Mouse (Mus musculus): ENCODE measurements around the gene Pxdn. TPM values are rescaled to one million over a fixed set of nuclear protein-coding genes. Genes with fewer than 3 reads are reported as not detected.

Pxdn gene
- total and polyA plus RNA-seq, 3 experiments, result 28.7 to 69.4 (median 41.0) TPM

- H3K27me3 ChIP-seq (ENCODE audit: control insufficient read depth, insufficient read depth, low read length), result no peaks in the 10 kb centered on the region
Observed at GRCm38 (mm10) chr12:29965016-29965415, 27.6 kb downstream of the Pxdn start.

DNA sequence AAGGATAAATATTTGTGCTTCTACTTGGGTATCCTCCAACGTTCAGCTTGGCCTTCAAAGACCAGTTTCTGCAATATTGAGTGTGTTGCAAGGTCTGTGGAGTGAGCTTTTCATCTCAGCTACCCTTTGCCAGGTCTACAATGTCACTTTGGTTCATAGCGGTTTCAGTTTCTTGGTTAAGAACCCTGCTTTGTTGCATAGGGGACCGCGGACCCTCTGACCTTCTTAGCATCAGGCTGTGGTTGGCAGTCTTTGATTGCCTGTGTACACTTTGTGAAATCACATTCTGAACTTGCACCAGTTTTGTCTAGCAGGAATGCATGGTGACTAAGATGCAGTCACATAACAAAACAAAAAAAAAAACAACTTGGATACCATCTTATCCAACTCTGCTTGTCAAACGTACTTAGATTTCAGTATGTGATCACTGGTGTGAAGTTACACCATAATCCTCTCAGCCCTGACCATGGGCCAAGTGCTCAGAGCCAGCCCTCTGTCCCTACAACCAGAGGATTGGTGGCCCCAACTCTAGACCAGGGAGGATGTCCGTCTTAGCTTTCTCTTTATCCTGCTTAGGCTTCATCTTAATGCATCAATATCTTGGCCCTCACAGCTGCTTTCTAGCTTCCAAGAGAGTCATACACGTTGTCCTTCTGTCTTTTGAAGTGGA is 34.5 kb downstream of the Pxdn start:
- DNase-seq, result no peak
- Histone ChIP-seq H3K27me3 (ENCODE audit: control insufficient read depth, insufficient read depth, low read length) (no peaks in the 10 kb centered on the region), H3K79me2 (replicated peaks; ENCODE audit: control insufficient read depth, insufficient read depth, low read length) (no peaks in the 10 kb centered on the region), H3K27ac (peak overlapping the region; percentile 2; the same call in 1 of the 2 replicates), H3K9ac (ENCODE audit: low read depth, low read length) (no peak overlapping the region), H3K4me3 (no peak overlapping the region), H3K4me1 (ENCODE audit: control insufficient read depth, insufficient read depth, low read length) (peaks cover 14% of the 10 kb centered on the region), H3K36me3 (ENCODE audit: control insufficient read depth, insufficient read depth, low read length) (peaks cover 16% of the 10 kb centered on the region)
- intact Hi-C loops (cut with DNase I), result loop anchor here (2.0 kb wide), 1 partner anchor 43 kb away; no protein-coding TSS in a partner anchor
- WGBS, result 56% methylated on average over 7 of the region's 7 CpGs
- TF ChIP-seq POLR2A (IDR thresholded peaks at IDR 0.05; ENCODE audit: insufficient read depth, low read depth, low read length), result no peak
- TF ChIP-seq EP300 (IDR thresholded peaks at IDR 0.05; ENCODE audit: insufficient read depth, low read depth, low read length), result no peak
- TF ChIP-seq CTCF (IDR thresholded peaks at IDR 0.05), result no peak

More at GRCm38 (mm10) chr12:29965016-29965415, 27.6 kb downstream of the Pxdn start:
- H3K4me1 ChIP-seq (ENCODE audit: control insufficient read depth, insufficient read depth, low read length), result peaks cover 18% of the 10 kb centered on the region
- H3K36me3 ChIP-seq (ENCODE audit: control insufficient read depth, insufficient read depth, low read length), result peaks cover 11% of the 10 kb centered on the region
- TF ChIP-seq POLR2A (IDR thresholded peaks at IDR 0.05; ENCODE audit: insufficient read depth, low read depth, low read length) (no peak), EP300 (IDR thresholded peaks at IDR 0.05; ENCODE audit: insufficient read depth, low read depth, low read length) (no peak), CTCF (IDR thresholded peaks at IDR 0.05) (no peak)
- H3K27ac ChIP-seq, result no peak overlapping the region; the same call in 1 of the 2 replicates
- H3K4me3 ChIP-seq, result no peak overlapping the region
- 73% methylated on average over 6 of the region's 6 CpGs for WGBS
- intact Hi-C loops (cut with DNase I), result no loop called here
- no peak overlapping the region for H3K9ac ChIP-seq (ENCODE audit: low read depth, low read length)
- H3K79me2 ChIP-seq (replicated peaks; ENCODE audit: control insufficient read depth, insufficient read depth, low read length), result peaks cover 2% of the 10 kb centered on the region; the same call in 1 of the 2 replicates
- DNase-seq, result no peak

DNA sequence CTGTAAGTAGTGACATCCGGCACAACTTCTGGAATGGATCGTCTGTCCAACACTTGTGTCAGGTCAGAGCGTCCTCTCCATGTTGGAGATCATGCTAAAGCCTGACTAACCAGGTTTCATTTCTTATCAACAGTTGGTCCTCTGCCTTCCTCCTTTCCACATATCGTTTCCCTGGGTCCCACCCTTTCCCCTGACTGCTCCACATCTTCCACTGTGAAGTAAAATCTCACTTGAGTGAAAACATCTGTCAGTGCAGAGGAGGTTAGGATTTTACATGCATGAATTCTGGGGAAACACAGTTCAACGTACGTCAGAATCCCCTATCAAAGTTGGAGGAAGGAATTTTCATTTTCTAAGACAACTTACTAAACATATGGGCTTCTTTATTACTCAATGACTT is 35.1 kb downstream of the Pxdn start:
- 26% methylated on average over 6 of the region's 6 CpGs for WGBS

GRCm38 (mm10) chr12:29980076-29980475 is 42.7 kb downstream of the Pxdn start:
- no peaks in the 10 kb centered on the region for H3K27me3 ChIP-seq (ENCODE audit: control insufficient read depth, insufficient read depth, low read length)
- WGBS, result 75% methylated on average over 8 of the region's 8 CpGs
- peak in 1 of 2 experiments; percentile 52 for DNase-seq
- H3K4me1 ChIP-seq (ENCODE audit: control insufficient read depth, insufficient read depth, low read length), result peaks cover 1% of the 10 kb centered on the region; the same call in 1 of the 2 replicates
- no peak overlapping the region for H3K27ac ChIP-seq
- no peaks in the 10 kb centered on the region for H3K79me2 ChIP-seq (replicated peaks; ENCODE audit: control insufficient read depth, insufficient read depth, low read length)
- H3K4me3 ChIP-seq, result no peak overlapping the region
- intact Hi-C loops (cut with DNase I), result no loop called here
- H3K9ac ChIP-seq (ENCODE audit: low read depth, low read length), result no peak overlapping the region
- peaks cover 3% of the 10 kb centered on the region; the same call in 1 of the 2 replicates for H3K36me3 ChIP-seq (ENCODE audit: control insufficient read depth, insufficient read depth, low read length)
- TF ChIP-seq EP300 (IDR thresholded peaks at IDR 0.05; ENCODE audit: insufficient read depth, low read depth, low read length), result no peak
- TF ChIP-seq POLR2A (IDR thresholded peaks at IDR 0.05; ENCODE audit: insufficient read depth, low read depth, low read length), result no peak
- TF ChIP-seq CTCF (IDR thresholded peaks at IDR 0.05), result no peak

More for the DNA sequence above, 35.1 kb downstream of the Pxdn start:
- DNase-seq, result no peak
- Histone ChIP-seq H3K4me3 (no peak overlapping the region), H3K27ac (peak overlapping the region; percentile 2; the same call in 1 of the 2 replicates), H3K79me2 (replicated peaks; ENCODE audit: control insufficient read depth, insufficient read depth, low read length) (no peaks in the 10 kb centered on the region), H3K4me1 (ENCODE audit: control insufficient read depth, insufficient read depth, low read length) (peaks cover 14% of the 10 kb centered on the region), H3K27me3 (ENCODE audit: control insufficient read depth, insufficient read depth, low read length) (no peaks in the 10 kb centered on the region), H3K9ac (ENCODE audit: low read depth, low read length) (no peak overlapping the region), H3K36me3 (ENCODE audit: control insufficient read depth, insufficient read depth, low read length) (peaks cover 16% of the 10 kb centered on the region)
- intact Hi-C loops (cut with DNase I), result loop anchor here (2.0 kb wide), 1 partner anchor 44 kb away; no protein-coding TSS in a partner anchor
- TF ChIP-seq EP300 (IDR thresholded peaks at IDR 0.05; ENCODE audit: insufficient read depth, low read depth, low read length), result no peak
- TF ChIP-seq POLR2A (IDR thresholded peaks at IDR 0.05; ENCODE audit: insufficient read depth, low read depth, low read length), result no peak
- no peak for TF ChIP-seq CTCF (IDR thresholded peaks at IDR 0.05)

GRCm38 (mm10) chr12:29981722-29982293 is 44.4 kb downstream of the Pxdn start:
- 64% methylated on average over 7 of the region's 7 CpGs for WGBS
- H3K9ac ChIP-seq (ENCODE audit: low read depth, low read length), result no peak overlapping the region
- no peak overlapping the region for H3K27ac ChIP-seq
- H3K79me2 ChIP-seq (replicated peaks; ENCODE audit: control insufficient read depth, insufficient read depth, low read length), result no peaks in the 10 kb centered on the region
- no peak overlapping the region for H3K4me3 ChIP-seq
- H3K36me3 ChIP-seq (ENCODE audit: control insufficient read depth, insufficient read depth, low read length), result peaks cover 3% of the 10 kb centered on the region; the same call in 1 of the 2 replicates
- H3K27me3 ChIP-seq (ENCODE audit: control insufficient read depth, insufficient read depth, low read length), result no peaks in the 10 kb centered on the region
- DNase-seq, result no peak
- peaks cover 1% of the 10 kb centered on the region; the same call in 1 of the 2 replicates for H3K4me1 ChIP-seq (ENCODE audit: control insufficient read depth, insufficient read depth, low read length)
- no peak for TF ChIP-seq CTCF (IDR thresholded peaks at IDR 0.05)
- peak; percentile 75; the same call in 1 of the 2 replicates for TF ChIP-seq EP300 (IDR thresholded peaks at IDR 0.05; ENCODE audit: insufficient read depth, low read depth, low read length)
- intact Hi-C loops (cut with DNase I), result no loop called here

GRCm38 (mm10) chr12:29983190-29983589 is 45.8 kb downstream of the Pxdn start:
- intact Hi-C loops (cut with DNase I), result no loop called here
- H3K4me1 ChIP-seq (ENCODE audit: control insufficient read depth, insufficient read depth, low read length), result peaks cover 1% of the 10 kb centered on the region; the same call in 1 of the 2 replicates
- no peak overlapping the region for H3K9ac ChIP-seq (ENCODE audit: low read depth, low read length)
- WGBS, result 95% methylated on average over 9 of the region's 9 CpGs
- no peak for DNase-seq
- H3K79me2 ChIP-seq (replicated peaks; ENCODE audit: control insufficient read depth, insufficient read depth, low read length), result no peaks in the 10 kb centered on the region
- H3K27ac ChIP-seq, result no peak overlapping the region
- peaks cover 3% of the 10 kb centered on the region; the same call in 1 of the 2 replicates for H3K36me3 ChIP-seq (ENCODE audit: control insufficient read depth, insufficient read depth, low read length)
- no peak overlapping the region for H3K4me3 ChIP-seq
- no peak for TF ChIP-seq CTCF (IDR thresholded peaks at IDR 0.05)
- TF ChIP-seq EP300 (IDR thresholded peaks at IDR 0.05; ENCODE audit: insufficient read depth, low read depth, low read length), result no peak
- TF ChIP-seq POLR2A (IDR thresholded peaks at IDR 0.05; ENCODE audit: insufficient read depth, low read depth, low read length), result no peak
- no peaks in the 10 kb centered on the region for H3K27me3 ChIP-seq (ENCODE audit: control insufficient read depth, insufficient read depth, low read length)

Measured in heart, adult 2 months (tissue).